Mouse (Mus musculus) kidney, embryonic 16.5 days (tissue): ENCODE results near the gene Recql. TPM values are rescaled to one million over a fixed set of nuclear protein-coding genes. Genes with fewer than 3 reads are reported as not detected.

Source experiments
- ATAC-seq: fragments of 200-750 bp; cut with Nextera tagmentation; 2 replicates; pipeline ENCODE4 v1.8.0; 2017; ENCODE audit warnings: moderate TSS enrichment; ENCODE audit not compliant: low FRiP score, low TSS enrichment
- H3K27ac ChIP-seq: fragments of 300-500 bp; sonication (generic); 2 replicates; pipeline ENCODE4 v1.5.1; 2014; ENCODE audit warnings: low read length
- H3K27me3 ChIP-seq: fragments of 300-500 bp; sonication (generic); 2 replicates; pipeline ENCODE4 v1.6.1; 2014; ENCODE audit warnings: low read length, control low read depth, mixed read lengths; ENCODE audit not compliant: insufficient read depth
- H3K36me3 ChIP-seq: fragments of 300-500 bp; sonication (generic); 2 replicates; pipeline ENCODE4 v1.6.1; 2014; ENCODE audit warnings: low read length, control low read depth, mixed read lengths; ENCODE audit not compliant: insufficient read depth
- H3K4me1 ChIP-seq: fragments of 300-500 bp; sonication (generic); 2 replicates; pipeline ENCODE4 v1.6.1; 2014; ENCODE audit warnings: low read length, control low read depth, mixed read lengths; ENCODE audit not compliant: insufficient read depth
- H3K4me2 ChIP-seq: fragments of 300-500 bp; sonication (generic); replicated peaks from 2 replicates; pipeline ENCODE4 v1.6.1; 2014; ENCODE audit warnings: low read depth, low read length
- H3K4me3 ChIP-seq: fragments of 300-500 bp; sonication (generic); 2 replicates; pipeline ENCODE4 v1.5.1; 2014; ENCODE audit warnings: mild to moderate bottlenecking, low read length
- H3K9ac ChIP-seq: fragments of 300-500 bp; sonication (generic); replicated peaks from 2 replicates; pipeline ENCODE4 v1.6.1; 2014; ENCODE audit warnings: low read length
- H3K9me3 ChIP-seq: fragments of 300-500 bp; sonication (generic); 2 replicates; pipeline ENCODE4 v1.6.1; 2016; ENCODE audit warnings: low read length, control low read depth
- whole genome bisulfite sequencing: fragments of 180-500 bp; shearing (Covaris S2); extraction: QIAGEN DNeasy Blood & Tissue Kit; methylation state at CpG from one replicate; pipeline ENCODE4 v1.1.7; 2014; 5-methylcytosine and 5-hydroxymethylcytosine counted together
- polyA plus RNA-seq: library from polyadenylated mRNA; unstranded; fragments of >200 nt; fragmentation: Nextera tagmentation; extraction: Ambion mirVana; gene quantifications from 2 replicates; pipeline ENCODE4 v1.2.1, GENCODE M21; 2015

Recql gene
- polyA plus RNA-seq, 1 experiment from 2014 or later: 26.3 TPM

GRCm38 (mm10) chr6:142345440-142346038, 41.3 kb downstream of the Recql start, which contains the start of gene Pyroxd1:
Gene Pyroxd1 (plus strand): TSS chr6:142345654.
- Histone ChIP-seq H3K27me3 (no peaks in the 10 kb centered on the region), H3K4me1 (peaks cover 9% of the 10 kb centered on the region), H3K36me3 (0 out of 2 replicates have a peak, but pooled peaks cover 6% of the 10 kb centered on the region), H3K9me3 (no peaks in the 10 kb centered on the region), H3K4me2 (peak within 1 kb of the TSS; percentile 65), H3K9ac (peak within 1 kb of the TSS; percentile 77), H3K4me3 (peak within 1 kb of the TSS; percentile 80), H3K27ac (peak within 1 kb of the TSS; percentile 84)
- WGBS: under 1% methylated on average over 48 of the region's 48 CpGs
- peak; percentile 95 for ATAC-seq

GRCm38 (mm10) chr6:142343561-142343960, 43.3 kb downstream of the Recql start:
- H3K9me3 ChIP-seq: no peaks in the 10 kb centered on the region
- H3K4me2 ChIP-seq: no peak overlapping the region
- H3K27me3 ChIP-seq: no peaks in the 10 kb centered on the region
- no peak overlapping the region for H3K27ac ChIP-seq
- H3K4me3 ChIP-seq: no peak overlapping the region
- WGBS: 81% methylated on average over 2 of the region's 2 CpGs
- no peak overlapping the region for H3K9ac ChIP-seq
- 0 out of 2 replicates have a peak, but pooled peaks cover 2% of the 10 kb centered on the region for H3K36me3 ChIP-seq
- H3K4me1 ChIP-seq: peaks cover 9% of the 10 kb centered on the region
- ATAC-seq: no peak

DNA sequence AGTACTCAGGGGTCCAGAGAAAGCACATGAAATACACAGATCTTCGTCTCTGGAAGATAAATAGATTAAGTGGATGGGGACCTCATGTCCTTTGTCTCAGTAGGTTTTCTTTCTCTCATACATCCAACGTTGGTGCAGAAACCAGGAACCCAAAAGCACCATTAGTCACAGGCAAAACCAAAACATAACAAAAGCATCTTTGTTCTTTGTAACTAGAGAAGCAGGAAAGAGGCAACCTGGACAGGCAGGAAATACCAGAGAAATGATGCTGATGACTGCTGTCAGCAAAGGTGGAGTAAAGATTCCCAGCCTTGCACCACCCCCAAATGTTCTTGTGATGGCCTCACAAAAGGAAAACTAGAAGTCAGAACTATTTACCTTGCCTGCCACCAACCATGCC, 47.3 kb downstream of the Recql start:
- Histone ChIP-seq H3K27me3 (no peaks in the 10 kb centered on the region), H3K9ac (no peak overlapping the region), H3K4me1 (no peaks in the 10 kb centered on the region), H3K4me2 (no peak overlapping the region), H3K36me3 (no peaks in the 10 kb centered on the region), H3K4me3 (no peak overlapping the region), H3K9me3 (no peaks in the 10 kb centered on the region), H3K27ac (no peak overlapping the region)
- no peak for ATAC-seq
- WGBS: 35% methylated on average over 2 of the region's 2 CpGs

GRCm38 (mm10) chr6:142338961-142339360, 47.9 kb downstream of the Recql start:
- WGBS: 70% methylated on average over 2 of the region's 2 CpGs
- ATAC-seq: no peak
- no peak overlapping the region for H3K27ac ChIP-seq
- no peak overlapping the region for H3K4me3 ChIP-seq
- no peaks in the 10 kb centered on the region for H3K9me3 ChIP-seq
- no peaks in the 10 kb centered on the region for H3K27me3 ChIP-seq
- H3K9ac ChIP-seq: no peak overlapping the region
- no peak overlapping the region for H3K4me2 ChIP-seq
- H3K4me1 ChIP-seq: no peaks in the 10 kb centered on the region
- no peaks in the 10 kb centered on the region for H3K36me3 ChIP-seq

DNA sequence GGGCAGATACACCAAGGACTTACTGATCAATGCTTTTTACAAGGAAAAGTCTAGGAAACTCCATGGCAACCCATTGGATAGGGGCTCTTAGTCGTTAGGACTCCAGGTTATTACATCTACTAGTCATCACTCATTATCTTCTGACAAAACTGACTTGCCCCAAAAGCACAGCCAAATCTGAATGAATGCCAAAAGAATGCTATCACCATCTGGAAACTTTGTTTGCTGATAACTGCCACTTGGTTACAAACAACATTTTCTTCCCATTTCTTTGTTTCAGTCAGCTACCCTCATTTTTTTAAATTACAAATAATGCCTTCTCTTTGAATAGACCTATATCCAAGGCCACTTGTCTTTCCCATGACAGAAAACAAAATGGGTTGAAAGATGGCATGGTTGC, 57.7 kb downstream of the Recql start:
- Histone ChIP-seq H3K27ac (no peak overlapping the region), H3K36me3 (no peaks in the 10 kb centered on the region), H3K4me1 (no peaks in the 10 kb centered on the region), H3K4me2 (no peak overlapping the region), H3K4me3 (no peak overlapping the region), H3K9me3 (no peaks in the 10 kb centered on the region), H3K9ac (no peak overlapping the region), H3K27me3 (no peaks in the 10 kb centered on the region)
- WGBS: 60% methylated on average over 1 of the region's 1 CpGs
- ATAC-seq: no peak

- H3K9me3 ChIP-seq: no peaks in the 10 kb centered on the region
- WGBS: 59% methylated on average over 3 of the region's 3 CpGs
- no peak for ATAC-seq
- no peaks in the 10 kb centered on the region for H3K36me3 ChIP-seq
- no peak overlapping the region for H3K4me3 ChIP-seq
- no peaks in the 10 kb centered on the region for H3K4me1 ChIP-seq
- no peak overlapping the region for H3K4me2 ChIP-seq
- no peak overlapping the region for H3K27ac ChIP-seq
- H3K27me3 ChIP-seq: no peaks in the 10 kb centered on the region
- H3K9ac ChIP-seq: no peak overlapping the region
Measured at GRCm38 (mm10) chr6:142326598-142326997, 60.3 kb downstream of the Recql start.

- Histone ChIP-seq H3K4me3 (no peak within 1 kb of the TSS), H3K9me3 (no peaks in the 10 kb centered on the region), H3K9ac (no peak within 1 kb of the TSS), H3K4me2 (no peak within 1 kb of the TSS), H3K36me3 (no peaks in the 10 kb centered on the region), H3K27ac (no peak within 1 kb of the TSS), H3K27me3 (no peaks in the 10 kb centered on the region), H3K4me1 (no peaks in the 10 kb centered on the region)
- no peak for ATAC-seq
- WGBS: 45% methylated on average over 4 of the region's 4 CpGs
Measured at GRCm38 (mm10) chr6:142322881-142323280, 64.0 kb downstream of the Recql start, which contains the start of gene Slco1a5. Gene Slco1a5 (minus strand): TSS chr6:142322981.

DNA sequence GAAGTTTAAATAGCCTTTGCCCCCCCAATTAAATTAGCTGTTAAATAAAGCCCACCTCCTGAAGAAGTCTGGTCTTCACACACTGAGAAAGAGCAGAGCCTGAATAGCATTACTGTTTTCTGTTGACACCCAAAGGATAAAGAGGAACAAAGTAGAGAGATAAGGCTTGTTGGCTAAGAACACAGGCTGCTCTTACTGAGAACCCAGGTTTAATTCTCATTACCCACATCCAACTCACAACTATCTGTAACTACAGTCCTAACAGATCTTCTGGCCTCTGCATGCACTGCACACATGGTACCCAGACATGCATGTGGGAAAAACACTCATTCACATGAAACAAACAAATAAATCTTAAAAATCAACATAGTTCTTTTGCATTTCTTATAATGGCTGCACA, 69.8 kb downstream of the Recql start:
- Histone ChIP-seq H3K9me3 (no peaks in the 10 kb centered on the region), H3K27me3 (no peaks in the 10 kb centered on the region), H3K4me3 (no peak overlapping the region), H3K4me2 (no peak overlapping the region), H3K9ac (no peak overlapping the region), H3K4me1 (no peaks in the 10 kb centered on the region), H3K27ac (no peak overlapping the region), H3K36me3 (no peaks in the 10 kb centered on the region)
- ATAC-seq: no peak

DNA sequence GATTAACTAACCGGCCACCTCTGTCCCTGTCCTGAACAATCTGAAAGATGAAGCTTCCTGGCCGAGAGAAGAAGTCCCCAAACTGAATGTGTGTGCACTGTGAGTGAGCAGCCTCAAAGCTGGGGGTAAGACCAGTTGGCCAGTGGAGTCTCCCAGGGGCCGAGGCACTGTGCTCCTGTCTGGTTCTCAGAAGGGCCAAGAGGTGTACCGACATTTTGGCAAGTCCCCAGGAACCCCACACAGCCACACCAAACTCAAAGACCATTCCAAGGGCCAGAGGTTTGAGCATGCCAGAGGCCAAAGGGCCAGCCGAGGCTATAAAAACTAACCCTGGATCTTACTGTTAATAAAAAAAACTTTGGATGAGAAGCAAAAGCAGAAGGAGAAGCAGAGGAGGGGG, 72.6 kb downstream of the Recql start:
- no peak for ATAC-seq
- WGBS: 79% methylated on average over 5 of the region's 5 CpGs
- H3K9ac ChIP-seq: no peak overlapping the region

GRCm38 (mm10) chr6:142305076-142305475, 81.8 kb downstream of the Recql start:
- no peak overlapping the region for H3K27ac ChIP-seq
- ATAC-seq: no peak
- no peak overlapping the region for H3K4me2 ChIP-seq
- no peak overlapping the region for H3K4me3 ChIP-seq
- H3K4me1 ChIP-seq: no peaks in the 10 kb centered on the region
- H3K36me3 ChIP-seq: no peaks in the 10 kb centered on the region
- peaks cover 4% of the 10 kb centered on the region for H3K9me3 ChIP-seq
- H3K27me3 ChIP-seq: no peaks in the 10 kb centered on the region
- no peak overlapping the region for H3K9ac ChIP-seq

More for the DNA sequence above, 72.6 kb downstream of the Recql start:
- Histone ChIP-seq H3K4me2 (no peak overlapping the region), H3K27ac (no peak overlapping the region), H3K4me3 (no peak overlapping the region), H3K27me3 (no peaks in the 10 kb centered on the region), H3K9me3 (peaks cover 4% of the 10 kb centered on the region), H3K4me1 (no peaks in the 10 kb centered on the region), H3K36me3 (no peaks in the 10 kb centered on the region)
